Mouse (Mus musculus) right cerebral cortex, postnatal 10 days (tissue): ENCODE measurements at regions not wholly inside any gene's neighbourhood (a gene's known extent, or its start where the extent isn't known, plus 50 kb on each side); places are given as distances from the start of the nearest gene placed in this dataset.

ENCODE experiments used
- DNase-seq, 2 experiments: peaks; one replicate each; pipeline ENCODE4 v3.0.0; 2021; ENCODE audit warnings: low spot score in 2 of 2

GRCm38 (mm10) chr12:99096930-99097617 lies 176.7 kb downstream of the Ttc8 start:
- DNase-seq = peak; percentile 89 to 94

GRCm38 (mm10) chr12:99097618-99098066 lies 177.3 kb downstream of the Ttc8 start:
- DNase-seq = no peak

- DNase-seq = no peak
Observed at GRCm38 (mm10) chr12:99099881-99100280, 179.5 kb downstream of the Ttc8 start.

GRCm38 (mm10) chr12:99108616-99109015 lies 188.2 kb downstream of the Ttc8 start:
- DNase-seq = no peak

- DNase-seq = no peak
Observed at GRCm38 (mm10) chr12:99113781-99114180, 193.4 kb downstream of the Ttc8 start.

GRCm38 (mm10) chr12:99116491-99116890 lies 196.1 kb downstream of the Ttc8 start:
- no peak for DNase-seq

- DNase-seq = no peak
Observed at GRCm38 (mm10) chr12:99118381-99119115, 198.2 kb downstream of the Ttc8 start.

- DNase-seq = no peak
Observed at GRCm38 (mm10) chr12:99119966-99120365, 199.6 kb downstream of the Ttc8 start.

GRCm38 (mm10) chr12:99123611-99124495 lies 203.5 kb downstream of the Ttc8 start:
- peak; percentile 74 to 83 for DNase-seq

GRCm38 (mm10) chr12:99126129-99126528 lies 205.8 kb downstream of the Ttc8 start:
- no peak for DNase-seq
